Mouse (Mus musculus): ENCODE results near the gene Ubtf.

Ubtf gene

GRCm38 (mm10) chr11:102317901-102318575 lies 1.5 kb downstream of the Ubtf start:
- ATAC-seq (ENCODE audit: low TSS enrichment) = no peak

- no peak for ATAC-seq (ENCODE audit: low TSS enrichment)
Observed at GRCm38 (mm10) chr11:102317298-102317900, 2.1 kb downstream of the Ubtf start.

GRCm38 (mm10) chr11:102316572-102317297 lies 2.8 kb downstream of the Ubtf start:
- ATAC-seq (ENCODE audit: low TSS enrichment) = peak; percentile 18; the same call in 1 of the 2 replicates

- no peak for ATAC-seq (ENCODE audit: low TSS enrichment)
Observed at GRCm38 (mm10) chr11:102315690-102316571, 3.6 kb downstream of the Ubtf start.

GRCm38 (mm10) chr11:102314321-102314720 lies 5.2 kb downstream of the Ubtf start:
- ATAC-seq (ENCODE audit: low TSS enrichment) = no peak

- no peak for ATAC-seq (ENCODE audit: low TSS enrichment)
Observed at GRCm38 (mm10) chr11:102312586-102312985, 7.0 kb downstream of the Ubtf start.

- no peak for ATAC-seq (ENCODE audit: low TSS enrichment)
Observed at GRCm38 (mm10) chr11:102311966-102312365, 7.6 kb downstream of the Ubtf start.

- ATAC-seq (ENCODE audit: low TSS enrichment) = no peak
Observed at GRCm38 (mm10) chr11:102310768-102311695, 8.5 kb downstream of the Ubtf start.

- no peak for ATAC-seq (ENCODE audit: low TSS enrichment)
Observed at GRCm38 (mm10) chr11:102309821-102310617, 9.5 kb downstream of the Ubtf start.

- peak; percentile 94 for ATAC-seq (ENCODE audit: low TSS enrichment)
Observed at GRCm38 (mm10) chr11:102308979-102309378, 10.6 kb downstream of the Ubtf start.

- no peak for ATAC-seq (ENCODE audit: low TSS enrichment)
Observed at GRCm38 (mm10) chr11:102308104-102308503, 11.4 kb downstream of the Ubtf start.

GRCm38 (mm10) chr11:102305359-102305758 lies 14.2 kb downstream of the Ubtf start:
- ATAC-seq (ENCODE audit: low TSS enrichment) = no peak

- ATAC-seq (ENCODE audit: low TSS enrichment) = no peak
Observed at GRCm38 (mm10) chr11:102304141-102304540, 15.4 kb downstream of the Ubtf start.

- ATAC-seq (ENCODE audit: low TSS enrichment) = no peak
Observed at GRCm38 (mm10) chr11:102299839-102300238, 19.7 kb downstream of the Ubtf start.

- ATAC-seq (ENCODE audit: low TSS enrichment) = 0 out of 2 replicates have a peak, but pooled peaks have one; percentile 5
Observed at GRCm38 (mm10) chr11:102297577-102298556, 21.7 kb downstream of the Ubtf start.

- ATAC-seq (ENCODE audit: low TSS enrichment) = peak; percentile 91
Observed at GRCm38 (mm10) chr11:102296491-102297472, 22.8 kb downstream of the Ubtf start, which contains the start of gene Atxn7l3. Gene Atxn7l3 (minus strand): TSS chr11:102296631.
